Mouse (Mus musculus) midbrain, embryonic 15.5 days (tissue): ENCODE measurements around the gene Kif18a. TPM values are rescaled to one million over a fixed set of nuclear protein-coding genes. Genes with fewer than 3 reads are reported as not detected.

Experiments used
- ATAC-seq: fragments of 200-750 bp; cut with Nextera tagmentation; replicated peaks from 2 replicates; pipeline ENCODE4 v1.8.0; 2017; ENCODE audit warnings: moderate TSS enrichment
- H3K27ac ChIP-seq: fragments of 300-500 bp; sonication (generic); 2 replicates; pipeline ENCODE4 v1.5.1; 2015; ENCODE audit warnings: mild to moderate bottlenecking, inconsistent platforms
- H3K27me3 ChIP-seq: fragments of 300-500 bp; sonication (generic); replicated peaks from 2 replicates; pipeline ENCODE4 v1.6.1; 2015; ENCODE audit warnings: inconsistent platforms
- H3K36me3 ChIP-seq: fragments of 300-500 bp; sonication (generic); replicated peaks from 2 replicates; pipeline ENCODE4 v1.6.1; 2015; ENCODE audit warnings: inconsistent platforms
- H3K4me1 ChIP-seq: fragments of 300-500 bp; sonication (generic); 2 replicates; pipeline ENCODE4 v1.6.1; 2015; ENCODE audit warnings: inconsistent platforms
- H3K4me2 ChIP-seq: fragments of 300-500 bp; sonication (generic); 2 replicates; pipeline ENCODE4 v1.6.1; 2015; ENCODE audit warnings: inconsistent platforms, mild to moderate bottlenecking, moderate library complexity
- H3K4me3 ChIP-seq: fragments of 300-500 bp; sonication (generic); 2 replicates; pipeline ENCODE4 v1.5.1; 2015; ENCODE audit warnings: mild to moderate bottlenecking, inconsistent platforms
- H3K9ac ChIP-seq: fragments of 300-500 bp; sonication (generic); 2 replicates; pipeline ENCODE4 v1.6.1; 2015; ENCODE audit warnings: mild to moderate bottlenecking, inconsistent platforms
- H3K9me3 ChIP-seq: fragments of 300-500 bp; sonication (generic); 2 replicates; pipeline ENCODE4 v1.6.1; 2016; ENCODE audit warnings: inconsistent platforms
- WGBS: fragments of 180-500 bp; shearing (Covaris S2); methylation state at CpG from one replicate; pipeline ENCODE4 v1.1.7; 2015; ENCODE audit warnings: mixed read lengths; 5-methylcytosine and 5-hydroxymethylcytosine counted together
- polyA plus RNA-seq: library from polyadenylated mRNA; unstranded; fragments of >200 nt; fragmentation: Nextera tagmentation; extraction: Ambion mirVana; gene quantifications from 2 replicates; pipeline ENCODE4 v1.2.1, GENCODE M21; 2015

The Kif18a gene
- polyA plus RNA-seq, 1 experiment from 2014 or later: 4.2 TPM

- no peaks in the 10 kb centered on the region for H3K36me3 ChIP-seq
- no peak for ATAC-seq
- H3K4me2 ChIP-seq: no peak overlapping the region
- 92% methylated on average over 1 of the region's 1 CpGs for WGBS
- no peaks in the 10 kb centered on the region for H3K27me3 ChIP-seq
- no peak overlapping the region for H3K4me3 ChIP-seq
- H3K4me1 ChIP-seq: no peaks in the 10 kb centered on the region
- H3K27ac ChIP-seq: no peak overlapping the region
- no peaks in the 10 kb centered on the region for H3K9me3 ChIP-seq
- H3K9ac ChIP-seq: no peak overlapping the region
These were observed 17.6 kb downstream of the Kif18a start for GRCm38 (mm10) chr2:109298160-109298559.

- no peaks in the 10 kb centered on the region for H3K36me3 ChIP-seq
- no peak overlapping the region for H3K4me2 ChIP-seq
- no peak for ATAC-seq
- H3K9me3 ChIP-seq: no peaks in the 10 kb centered on the region
- no peak overlapping the region for H3K9ac ChIP-seq
- no peak overlapping the region for H3K27ac ChIP-seq
- no peaks in the 10 kb centered on the region for H3K27me3 ChIP-seq
- 92% methylated on average over 3 of the region's 3 CpGs for WGBS
- no peaks in the 10 kb centered on the region for H3K4me1 ChIP-seq
- no peak overlapping the region for H3K4me3 ChIP-seq
These were observed 21.7 kb downstream of the Kif18a start for GRCm38 (mm10) chr2:109302234-109302633.

GRCm38 (mm10) chr2:109303638-109304037, 23.1 kb downstream of the Kif18a start:
- Histone ChIP-seq H3K27me3 (no peaks in the 10 kb centered on the region), H3K4me3 (no peak overlapping the region), H3K4me1 (no peaks in the 10 kb centered on the region), H3K4me2 (no peak overlapping the region), H3K9ac (no peak overlapping the region), H3K36me3 (no peaks in the 10 kb centered on the region), H3K27ac (no peak overlapping the region), H3K9me3 (no peaks in the 10 kb centered on the region)
- ATAC-seq: no peak

- H3K36me3 ChIP-seq: no peaks in the 10 kb centered on the region
- no peaks in the 10 kb centered on the region for H3K9me3 ChIP-seq
- H3K9ac ChIP-seq: no peak overlapping the region
- ATAC-seq: no peak
- no peak overlapping the region for H3K4me3 ChIP-seq
- H3K4me2 ChIP-seq: no peak overlapping the region
- WGBS: 96% methylated on average over 5 of the region's 5 CpGs
- no peaks in the 10 kb centered on the region for H3K27me3 ChIP-seq
- no peak overlapping the region for H3K27ac ChIP-seq
- no peaks in the 10 kb centered on the region for H3K4me1 ChIP-seq
These were observed 30.8 kb downstream of the Kif18a start for GRCm38 (mm10) chr2:109311369-109311768.

GRCm38 (mm10) chr2:109331807-109332206, 51.3 kb downstream of the Kif18a start:
- ATAC-seq: no peak
- Histone ChIP-seq H3K36me3 (no peaks in the 10 kb centered on the region), H3K4me2 (no peak overlapping the region), H3K4me3 (no peak overlapping the region), H3K27ac (no peak overlapping the region), H3K4me1 (no peaks in the 10 kb centered on the region), H3K9ac (no peak overlapping the region), H3K9me3 (no peaks in the 10 kb centered on the region), H3K27me3 (no peaks in the 10 kb centered on the region)
- 97% methylated on average over 1 of the region's 1 CpGs for whole genome bisulfite sequencing

GRCm38 (mm10) chr2:109334237-109334636, 53.7 kb downstream of the Kif18a start:
- WGBS: 96% methylated on average over 5 of the region's 5 CpGs
- H3K4me2 ChIP-seq: no peak overlapping the region
- H3K36me3 ChIP-seq: no peaks in the 10 kb centered on the region
- H3K9ac ChIP-seq: no peak overlapping the region
- no peaks in the 10 kb centered on the region for H3K4me1 ChIP-seq
- no peaks in the 10 kb centered on the region for H3K27me3 ChIP-seq
- no peak overlapping the region for H3K4me3 ChIP-seq
- no peaks in the 10 kb centered on the region for H3K9me3 ChIP-seq
- H3K27ac ChIP-seq: no peak overlapping the region
- no peak for ATAC-seq

- H3K9me3 ChIP-seq: no peaks in the 10 kb centered on the region
- no peak overlapping the region for H3K27ac ChIP-seq
- H3K4me2 ChIP-seq: no peak overlapping the region
- H3K36me3 ChIP-seq: no peaks in the 10 kb centered on the region
- no peak overlapping the region for H3K9ac ChIP-seq
- WGBS: 95% methylated on average over 1 of the region's 1 CpGs
- H3K4me3 ChIP-seq: no peak overlapping the region
- H3K4me1 ChIP-seq: no peaks in the 10 kb centered on the region
- ATAC-seq: no peak
- no peaks in the 10 kb centered on the region for H3K27me3 ChIP-seq
These were observed 55.2 kb downstream of the Kif18a start for GRCm38 (mm10) chr2:109335765-109336164.

- H3K27ac ChIP-seq: no peak overlapping the region
- ATAC-seq: peak; percentile 56; the same call in 1 of the 2 replicates
These were observed 64.8 kb downstream of the Kif18a start for GRCm38 (mm10) chr2:109345386-109345785.

GRCm38 (mm10) chr2:109348742-109349141, 68.2 kb downstream of the Kif18a start:
- WGBS: 90% methylated on average over 4 of the region's 4 CpGs
- no peak overlapping the region for H3K9ac ChIP-seq
- no peak overlapping the region for H3K27ac ChIP-seq
- H3K4me1 ChIP-seq: no peaks in the 10 kb centered on the region
- H3K9me3 ChIP-seq: no peaks in the 10 kb centered on the region
- H3K36me3 ChIP-seq: no peaks in the 10 kb centered on the region
- H3K4me2 ChIP-seq: no peak overlapping the region
- H3K4me3 ChIP-seq: no peak overlapping the region
- ATAC-seq: no peak
- H3K27me3 ChIP-seq: no peaks in the 10 kb centered on the region

More at GRCm38 (mm10) chr2:109345386-109345785, 64.8 kb downstream of the Kif18a start:
- Histone ChIP-seq H3K36me3 (no peaks in the 10 kb centered on the region), H3K4me2 (no peak overlapping the region), H3K9ac (no peak overlapping the region), H3K27me3 (no peaks in the 10 kb centered on the region), H3K4me1 (no peaks in the 10 kb centered on the region), H3K4me3 (no peak overlapping the region), H3K9me3 (no peaks in the 10 kb centered on the region)
- 32% methylated on average over 4 of the region's 4 CpGs for WGBS

- no peak overlapping the region for H3K4me3 ChIP-seq
- no peaks in the 10 kb centered on the region for H3K36me3 ChIP-seq
- no peak overlapping the region for H3K27ac ChIP-seq
- no peak for ATAC-seq
- no peak overlapping the region for H3K4me2 ChIP-seq
- no peaks in the 10 kb centered on the region for H3K4me1 ChIP-seq
- 92% methylated on average over 3 of the region's 3 CpGs for WGBS
- H3K9ac ChIP-seq: no peak overlapping the region
- H3K27me3 ChIP-seq: no peaks in the 10 kb centered on the region
- no peaks in the 10 kb centered on the region for H3K9me3 ChIP-seq
These were observed 78.1 kb downstream of the Kif18a start for GRCm38 (mm10) chr2:109358456-109359141.

GRCm38 (mm10) chr2:109365962-109366361, 85.4 kb downstream of the Kif18a start:
- H3K27me3 ChIP-seq: no peaks in the 10 kb centered on the region
- ATAC-seq: no peak
- 77% methylated on average over 1 of the region's 1 CpGs for WGBS
- no peak overlapping the region for H3K4me3 ChIP-seq
- no peak overlapping the region for H3K4me2 ChIP-seq
- no peak overlapping the region for H3K27ac ChIP-seq
- no peak overlapping the region for H3K9ac ChIP-seq
- H3K9me3 ChIP-seq: no peaks in the 10 kb centered on the region
- H3K4me1 ChIP-seq: no peaks in the 10 kb centered on the region
- no peaks in the 10 kb centered on the region for H3K36me3 ChIP-seq

- Histone ChIP-seq H3K36me3 (no peaks in the 10 kb centered on the region), H3K4me1 (no peaks in the 10 kb centered on the region), H3K27me3 (no peaks in the 10 kb centered on the region), H3K4me2 (no peak overlapping the region), H3K9ac (no peak overlapping the region), H3K9me3 (no peaks in the 10 kb centered on the region), H3K4me3 (no peak overlapping the region), H3K27ac (no peak overlapping the region)
- ATAC-seq: no peak
- 17% methylated on average over 2 of the region's 2 CpGs for WGBS
These were observed 94.3 kb downstream of the Kif18a start for GRCm38 (mm10) chr2:109374881-109375280.

- no peak for ATAC-seq
- H3K27ac ChIP-seq: no peak overlapping the region
- H3K27me3 ChIP-seq: no peaks in the 10 kb centered on the region
- no peaks in the 10 kb centered on the region for H3K36me3 ChIP-seq
- H3K9ac ChIP-seq: no peak overlapping the region
- H3K4me2 ChIP-seq: no peak overlapping the region
- no peaks in the 10 kb centered on the region for H3K9me3 ChIP-seq
- H3K4me3 ChIP-seq: no peak overlapping the region
- WGBS: 54% methylated on average over 1 of the region's 1 CpGs
- no peaks in the 10 kb centered on the region for H3K4me1 ChIP-seq
These were observed 103.5 kb downstream of the Kif18a start for GRCm38 (mm10) chr2:109384019-109384418.
